Comparison of ENCODE assay signal across 10 mouse cellular contexts in genomic region chr13:108095617-108096016, GRCm38 (mm10). TPM values are rescaled to one million over a fixed set of nuclear protein-coding genes. Genes with fewer than 3 reads are reported as not detected.
DNase-seq lines count a peak whose midpoint lies in the region; ATAC-seq and TF ChIP-seq lines count a peak whose summit lies in the region.
"Had no signal": no experiment of that assay in that cellular context is flagged by ENCODE, and none has a peak within 500 bp of the region (broad histone marks: within the 10 kb centered on the region; RNA-seq: fewer than 3 reads in every experiment).

No protein-coding gene starts in this region.

- peak; percentile 79 for ATAC-seq in forebrain, postnatal 0 days
- ATAC-seq in forebrain, embryonic 11.5 days (replicated peaks; ENCODE audit: low FRiP score): no peak
- no peak for ATAC-seq in stomach, postnatal 0 days (ENCODE audit: low FRiP score, low TSS enrichment)

- peak; percentile 32 for DNase-seq in forebrain, postnatal 0 days
- no peak for DNase-seq in forebrain, embryonic 11.5 days (ENCODE audit: low spot score)
- DNase-seq in brain, adult 2 months (ENCODE audit: low read depth, low spot score): peak; percentile 95
- DNase-seq in gastrocnemius, postnatal 10 days: peak; percentile 44
- peak; percentile 18 to 49 for DNase-seq in left cerebral cortex, adult 8-10 months (ENCODE audit: low spot score in 2 of 2)
- DNase-seq in telencephalon, adult 2 months (ENCODE audit: low read depth, low spot score): peak; percentile 29
- DNase-seq in stomach, postnatal 0 days (ENCODE audit: low spot score): no peak
- no peak for DNase-seq in ovary, postnatal 14 days (ENCODE audit: low spot score)

- H3K27me3 ChIP-seq in forebrain, postnatal 0 days (ENCODE audit: insufficient read depth, low read length): no peaks in the 10 kb centered on the region
- H3K27me3 ChIP-seq in forebrain, embryonic 11.5 days (ENCODE audit: control insufficient read depth, insufficient read depth, low read length): no peaks in the 10 kb centered on the region
- no peaks in the 10 kb centered on the region for H3K27me3 ChIP-seq in stomach, postnatal 0 days (ENCODE audit: control insufficient read depth, insufficient read depth, low read length)
- H3K27me3 ChIP-seq: CH12.LX; neural tube, embryonic 13.5 days had no signal

- no peak for TF ChIP-seq EP300 in stomach, postnatal 0 days (optimal IDR thresholded peaks at IDR 0.05)

- WGBS in forebrain, postnatal 0 days: 62% methylated on average over 7 of the region's 7 CpGs
- 92% methylated on average over 7 of the region's 7 CpGs for WGBS in forebrain, embryonic 11.5 days
- WGBS in stomach, postnatal 0 days: 60% methylated on average over 7 of the region's 7 CpGs

- H3K36me3 ChIP-seq in forebrain, postnatal 0 days (ENCODE audit: insufficient read depth): no peaks in the 10 kb centered on the region
- no peaks in the 10 kb centered on the region for H3K36me3 ChIP-seq in forebrain, embryonic 11.5 days (ENCODE audit: control insufficient read depth, insufficient read depth, low read length)
- H3K36me3 ChIP-seq in stomach, postnatal 0 days (ENCODE audit: control insufficient read depth, insufficient read depth, low read length): no peaks in the 10 kb centered on the region
- H3K36me3 ChIP-seq: neural tube, embryonic 13.5 days had no signal

- H3K9me3 ChIP-seq in forebrain, postnatal 0 days (ENCODE audit: low read length): no peaks in the 10 kb centered on the region
- H3K9me3 ChIP-seq in forebrain, embryonic 11.5 days (ENCODE audit: control insufficient read depth, low read length): no peaks in the 10 kb centered on the region
- H3K9me3 ChIP-seq in stomach, postnatal 0 days (ENCODE audit: control insufficient read depth, low read length): no peaks in the 10 kb centered on the region
- H3K9me3 ChIP-seq: neural tube, embryonic 13.5 days had no signal

- no peak overlapping the region for H3K4me2 ChIP-seq in forebrain, postnatal 0 days (ENCODE audit: low read depth)
- H3K4me2 ChIP-seq in forebrain, embryonic 11.5 days (ENCODE audit: low read depth, low read length, severe bottlenecking): no peak overlapping the region
- no peak overlapping the region for H3K4me2 ChIP-seq in stomach, postnatal 0 days (replicated peaks; ENCODE audit: low read depth)
- H3K4me2 ChIP-seq: neural tube, embryonic 13.5 days had no signal

- H3K4me1 ChIP-seq in forebrain, postnatal 0 days (ENCODE audit: insufficient read depth): no peaks in the 10 kb centered on the region
- no peaks in the 10 kb centered on the region for H3K4me1 ChIP-seq in forebrain, embryonic 11.5 days (replicated peaks; ENCODE audit: control insufficient read depth, insufficient read depth, low read length)
- no peaks in the 10 kb centered on the region; the same call in 1 of the 2 replicates for H3K4me1 ChIP-seq in stomach, postnatal 0 days (replicated peaks; ENCODE audit: control insufficient read depth, insufficient read depth)
- H3K4me1 ChIP-seq: neural tube, embryonic 13.5 days had no signal

- H3K4me3 ChIP-seq in forebrain, postnatal 0 days (ENCODE audit: low read depth, low read length): no peak overlapping the region
- no peak overlapping the region for H3K4me3 ChIP-seq in forebrain, embryonic 11.5 days (ENCODE audit: low read depth, low read length)
- no peak overlapping the region for H3K4me3 ChIP-seq in stomach, postnatal 0 days (ENCODE audit: low read depth, low read length)
- H3K4me3 ChIP-seq: neural tube, embryonic 13.5 days had no signal

- no peak overlapping the region for H3K27ac ChIP-seq in forebrain, postnatal 0 days (ENCODE audit: low read depth, low read length)
- H3K27ac ChIP-seq in forebrain, embryonic 11.5 days (ENCODE audit: low read depth, low read length): no peak overlapping the region
- no peak overlapping the region for H3K27ac ChIP-seq in stomach, postnatal 0 days (replicated peaks)
- H3K27ac ChIP-seq: neural tube, embryonic 13.5 days had no signal

- no peak for TF ChIP-seq CTCF in forebrain, postnatal 0 days (IDR thresholded peaks at IDR 0.05; ENCODE audit: low read depth)
- no peak for TF ChIP-seq CTCF in stomach, postnatal 0 days (IDR thresholded peaks at IDR 0.05; ENCODE audit: low read depth)

- no peak overlapping the region for H3K9ac ChIP-seq in forebrain, postnatal 0 days
- H3K9ac ChIP-seq in forebrain, embryonic 11.5 days (ENCODE audit: low read length): no peak overlapping the region
- no peak overlapping the region for H3K9ac ChIP-seq in stomach, postnatal 0 days (ENCODE audit: low read length)
- H3K9ac ChIP-seq: neural tube, embryonic 13.5 days had no signal

RNA-seq across cellular contexts. Expression of gene Smim15, which starts 51.4 kb away (rescaled TPM):
- 40.3 and 46.5 TPM in 2 replicates for total RNA-seq in forebrain, postnatal 0 days (2014; rRNA removed)
- 34.0 and 36.8 TPM in 2 replicates for polyA plus RNA-seq in forebrain, postnatal 0 days (2015; fragmentation: Nextera tagmentation; extraction: Ambion mirVana)
- polyA plus RNA-seq in forebrain, embryonic 11.5 days (2014; fragmentation: Nextera tagmentation; extraction: Ambion mirVana): 59.0 and 63.0 TPM in 2 replicates
- total RNA-seq in gastrocnemius, postnatal 10 days (2021): 10 to 100 TPM; 22.0 to 27.6 TPM
- total RNA-seq in left cerebral cortex, adult 8-10 months (2022): 10 to 100 TPM; 39.2 to 48.6 (median 45.1) TPM
- 46.5 and 49.2 TPM in 2 replicates for polyA plus RNA-seq in stomach, postnatal 0 days (2015; fragmentation: Nextera tagmentation; extraction: Ambion mirVana)

Comparison
In these comparisons a context has a peak if more than half of its experiments do, and no peak if none do; other contexts are left out.
1. DNase-seq: peak in forebrain, postnatal 0 days (single experiment), brain, adult 2 months (single experiment), gastrocnemius, postnatal 10 days (single experiment), left cerebral cortex, adult 8-10 months (2 of 2) and telencephalon, adult 2 months (single experiment); none in forebrain, embryonic 11.5 days (single experiment), stomach, postnatal 0 days (single experiment) and ovary, postnatal 14 days (single experiment).